Mouse (Mus musculus): ENCODE data around the gene Gal3st1. TPM values are rescaled to one million over a fixed set of nuclear protein-coding genes. Genes with fewer than 3 reads are reported as not detected.

Gal3st1 gene
- total and polyA plus RNA-seq, 2 experiments from 2014 or later: 8.3 to 9.9 TPM

GRCm38 (mm10) chr11:4034169-4034568 lies 50.7 kb downstream of the Gal3st1 start:
- no peak overlapping the region for H3K4me2 ChIP-seq (ENCODE audit: low read depth)
- H3K4me1 ChIP-seq (ENCODE audit: insufficient read depth): no peaks in the 10 kb centered on the region
- ATAC-seq (no peak), DNase-seq (no peak)
- H3K4me3 ChIP-seq (ENCODE audit: low read depth, low read length): no peak overlapping the region
- H3K36me3 ChIP-seq (ENCODE audit: insufficient read depth): no peaks in the 10 kb centered on the region
- H3K9me3 ChIP-seq (ENCODE audit: low read length): no peaks in the 10 kb centered on the region
- no peak overlapping the region for H3K27ac ChIP-seq (ENCODE audit: low read depth, low read length)
- no peaks in the 10 kb centered on the region; the same call in 1 of the 2 replicates for H3K27me3 ChIP-seq (ENCODE audit: insufficient read depth, low read length)
- H3K9ac ChIP-seq: no peak overlapping the region
- WGBS: 93% methylated on average over 4 of the region's 4 CpGs
- no peak for TF ChIP-seq CTCF (IDR thresholded peaks at IDR 0.05; ENCODE audit: low read depth)

GRCm38 (mm10) chr11:4035116-4035892 lies 51.9 kb downstream of the Gal3st1 start:
- ATAC-seq (no peak), DNase-seq (no peak)
- Histone ChIP-seq H3K36me3 (ENCODE audit: insufficient read depth) (no peaks in the 10 kb centered on the region), H3K4me2 (ENCODE audit: low read depth) (no peak overlapping the region), H3K9ac (no peak overlapping the region), H3K27ac (ENCODE audit: low read depth, low read length) (no peak overlapping the region), H3K9me3 (ENCODE audit: low read length) (no peaks in the 10 kb centered on the region), H3K4me1 (ENCODE audit: insufficient read depth) (no peaks in the 10 kb centered on the region), H3K4me3 (ENCODE audit: low read depth, low read length) (no peak overlapping the region), H3K27me3 (ENCODE audit: insufficient read depth, low read length) (no peaks in the 10 kb centered on the region; the same call in 1 of the 2 replicates)
- 70% methylated on average over 18 of the region's 18 CpGs for WGBS
- no peak for TF ChIP-seq CTCF (IDR thresholded peaks at IDR 0.05; ENCODE audit: low read depth)

GRCm38 (mm10) chr11:4035916-4036315 lies 52.5 kb downstream of the Gal3st1 start:
- ATAC-seq: no peak

GRCm38 (mm10) chr11:4036365-4037084 lies 53.1 kb downstream of the Gal3st1 start:
- no peak for TF ChIP-seq CTCF (IDR thresholded peaks at IDR 0.05; ENCODE audit: low read depth)
- DNase-seq: no peak

More at GRCm38 (mm10) chr11:4035916-4036315, 52.5 kb downstream of the Gal3st1 start:
- no peaks in the 10 kb centered on the region for H3K36me3 ChIP-seq (ENCODE audit: insufficient read depth)
- H3K27ac ChIP-seq (ENCODE audit: low read depth, low read length): no peak overlapping the region
- no peak for TF ChIP-seq CTCF (IDR thresholded peaks at IDR 0.05; ENCODE audit: low read depth)
- H3K4me3 ChIP-seq (ENCODE audit: low read depth, low read length): no peak overlapping the region
- no peaks in the 10 kb centered on the region for H3K4me1 ChIP-seq (ENCODE audit: insufficient read depth)
- H3K4me2 ChIP-seq (ENCODE audit: low read depth): no peak overlapping the region
- WGBS: 91% methylated on average over 6 of the region's 6 CpGs
- DNase-seq: no peak
- no peaks in the 10 kb centered on the region; the same call in 1 of the 2 replicates for H3K27me3 ChIP-seq (ENCODE audit: insufficient read depth, low read length)
- no peaks in the 10 kb centered on the region for H3K9me3 ChIP-seq (ENCODE audit: low read length)
- H3K9ac ChIP-seq: no peak overlapping the region

GRCm38 (mm10) chr11:4039951-4040350 lies 56.5 kb downstream of the Gal3st1 start:
- ATAC-seq (no peak), DNase-seq (no peak)
- no peak for TF ChIP-seq CTCF (IDR thresholded peaks at IDR 0.05; ENCODE audit: low read depth)
- Histone ChIP-seq H3K27ac (ENCODE audit: low read depth, low read length) (no peak overlapping the region), H3K27me3 (ENCODE audit: insufficient read depth, low read length) (no peaks in the 10 kb centered on the region), H3K9ac (no peak overlapping the region), H3K4me1 (ENCODE audit: insufficient read depth) (no peaks in the 10 kb centered on the region), H3K4me2 (ENCODE audit: low read depth) (no peak overlapping the region), H3K36me3 (ENCODE audit: insufficient read depth) (no peaks in the 10 kb centered on the region), H3K9me3 (ENCODE audit: low read length) (no peaks in the 10 kb centered on the region), H3K4me3 (ENCODE audit: low read depth, low read length) (no peak overlapping the region)
- WGBS: 92% methylated on average over 4 of the region's 4 CpGs

More at GRCm38 (mm10) chr11:4036365-4037084, 53.1 kb downstream of the Gal3st1 start:
- no peak for ATAC-seq
- Histone ChIP-seq H3K4me3 (ENCODE audit: low read depth, low read length) (no peak overlapping the region), H3K9me3 (ENCODE audit: low read length) (no peaks in the 10 kb centered on the region), H3K27ac (ENCODE audit: low read depth, low read length) (no peak overlapping the region), H3K4me1 (ENCODE audit: insufficient read depth) (no peaks in the 10 kb centered on the region), H3K4me2 (ENCODE audit: low read depth) (no peak overlapping the region), H3K9ac (no peak overlapping the region), H3K27me3 (ENCODE audit: insufficient read depth, low read length) (no peaks in the 10 kb centered on the region), H3K36me3 (ENCODE audit: insufficient read depth) (no peaks in the 10 kb centered on the region)
- 74% methylated on average over 9 of the region's 9 CpGs for WGBS

GRCm38 (mm10) chr11:4041123-4041625 lies 57.7 kb downstream of the Gal3st1 start:
- H3K9me3 ChIP-seq (ENCODE audit: low read length): no peaks in the 10 kb centered on the region
- H3K27ac ChIP-seq (ENCODE audit: low read depth, low read length): no peak overlapping the region
- 85% methylated on average over 6 of the region's 6 CpGs for WGBS
- no peak overlapping the region for H3K4me2 ChIP-seq (ENCODE audit: low read depth)
- H3K36me3 ChIP-seq (ENCODE audit: insufficient read depth): no peaks in the 10 kb centered on the region
- no peaks in the 10 kb centered on the region for H3K4me1 ChIP-seq (ENCODE audit: insufficient read depth)
- H3K27me3 ChIP-seq (ENCODE audit: insufficient read depth, low read length): no peaks in the 10 kb centered on the region
- H3K4me3 ChIP-seq (ENCODE audit: low read depth, low read length): no peak overlapping the region
- ATAC-seq (no peak), DNase-seq (no peak)
- no peak overlapping the region for H3K9ac ChIP-seq
- no peak for TF ChIP-seq CTCF (IDR thresholded peaks at IDR 0.05; ENCODE audit: low read depth)

GRCm38 (mm10) chr11:4043081-4043480 lies 59.6 kb downstream of the Gal3st1 start:
- no peak overlapping the region for H3K4me3 ChIP-seq (ENCODE audit: low read depth, low read length)
- H3K36me3 ChIP-seq (ENCODE audit: insufficient read depth): no peaks in the 10 kb centered on the region
- no peak overlapping the region for H3K9ac ChIP-seq
- TF ChIP-seq CTCF (IDR thresholded peaks at IDR 0.05; ENCODE audit: low read depth): no peak
- ATAC-seq (no peak), DNase-seq (no peak)
- WGBS: 92% methylated on average over 7 of the region's 7 CpGs
- H3K4me1 ChIP-seq (ENCODE audit: insufficient read depth): no peaks in the 10 kb centered on the region
- no peaks in the 10 kb centered on the region for H3K9me3 ChIP-seq (ENCODE audit: low read length)
- no peaks in the 10 kb centered on the region for H3K27me3 ChIP-seq (ENCODE audit: insufficient read depth, low read length)
- no peak overlapping the region for H3K27ac ChIP-seq (ENCODE audit: low read depth, low read length)
- H3K4me2 ChIP-seq (ENCODE audit: low read depth): no peak overlapping the region

All from forebrain, postnatal 0 days (tissue).